Mouse (Mus musculus): ENCODE results near the gene Frmd4a. TPM values are rescaled to one million over a fixed set of nuclear protein-coding genes. Genes with fewer than 3 reads are reported as not detected.

Gene Frmd4a
- polyA plus RNA-seq, 1 experiment from 2014 or later = 33.0 TPM

DNA sequence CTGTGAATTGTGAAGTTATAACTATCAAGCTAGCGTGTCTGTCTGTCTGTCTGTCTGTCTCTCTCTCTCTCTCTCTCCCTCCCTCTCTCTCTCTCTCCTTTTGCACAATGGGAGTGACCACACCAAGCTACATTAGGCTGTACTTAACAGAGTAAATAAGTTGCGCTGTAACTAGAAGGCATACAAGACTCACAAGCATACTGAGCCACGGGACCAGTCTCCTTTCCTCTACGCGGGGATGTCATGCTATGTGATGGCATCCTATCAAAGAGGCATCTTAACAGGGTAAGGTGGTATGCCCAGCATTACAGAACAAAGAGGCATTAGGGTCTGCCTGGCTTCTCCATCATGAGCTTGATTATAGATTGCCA is 514.7 kb downstream of the Frmd4a start:
- no peak overlapping the region for H3K27ac ChIP-seq
- peaks cover 17% of the 10 kb centered on the region for H3K4me1 ChIP-seq
- no peak for DNase-seq (ENCODE audit: extremely low spot score, low spot score)
- H3K4me3 ChIP-seq = no peak overlapping the region
- peaks cover 73% of the 10 kb centered on the region for H3K36me3 ChIP-seq (replicated peaks)
- no peaks in the 10 kb centered on the region for H3K9me3 ChIP-seq
- WGBS = 96% methylated on average over 5 of the region's 5 CpGs
- no peaks in the 10 kb centered on the region for H3K27me3 ChIP-seq (ENCODE audit: poor library complexity, severe bottlenecking)

DNA sequence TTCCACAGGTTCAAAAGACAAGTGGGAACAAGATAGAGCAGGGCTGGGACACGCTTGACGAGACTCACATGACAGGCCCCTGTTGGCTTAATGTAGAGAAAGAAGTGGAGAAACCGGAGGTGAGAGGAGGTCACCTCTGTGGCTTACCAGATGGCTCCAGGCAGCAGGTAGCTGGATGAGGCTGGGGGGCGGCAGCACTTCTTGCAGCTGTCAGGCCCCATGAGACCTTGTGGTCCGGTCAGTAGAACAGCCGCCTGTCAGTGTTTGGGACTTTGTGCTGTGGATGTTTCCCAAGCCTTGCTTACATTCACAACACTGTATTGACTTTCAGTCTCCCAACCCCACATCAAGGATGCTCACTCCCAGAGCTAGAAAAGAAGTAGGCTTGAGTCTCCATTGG is 515.4 kb downstream of the Frmd4a start:
- H3K9me3 ChIP-seq = no peaks in the 10 kb centered on the region
- H3K36me3 ChIP-seq (replicated peaks) = peaks cover 79% of the 10 kb centered on the region
- H3K27ac ChIP-seq = no peak overlapping the region
- DNase-seq (ENCODE audit: extremely low spot score, low spot score) = no peak
- peaks cover 15% of the 10 kb centered on the region for H3K4me1 ChIP-seq
- H3K4me3 ChIP-seq = no peak overlapping the region
- WGBS = 91% methylated on average over 6 of the region's 6 CpGs
- H3K27me3 ChIP-seq (ENCODE audit: poor library complexity, severe bottlenecking) = no peaks in the 10 kb centered on the region

DNA sequence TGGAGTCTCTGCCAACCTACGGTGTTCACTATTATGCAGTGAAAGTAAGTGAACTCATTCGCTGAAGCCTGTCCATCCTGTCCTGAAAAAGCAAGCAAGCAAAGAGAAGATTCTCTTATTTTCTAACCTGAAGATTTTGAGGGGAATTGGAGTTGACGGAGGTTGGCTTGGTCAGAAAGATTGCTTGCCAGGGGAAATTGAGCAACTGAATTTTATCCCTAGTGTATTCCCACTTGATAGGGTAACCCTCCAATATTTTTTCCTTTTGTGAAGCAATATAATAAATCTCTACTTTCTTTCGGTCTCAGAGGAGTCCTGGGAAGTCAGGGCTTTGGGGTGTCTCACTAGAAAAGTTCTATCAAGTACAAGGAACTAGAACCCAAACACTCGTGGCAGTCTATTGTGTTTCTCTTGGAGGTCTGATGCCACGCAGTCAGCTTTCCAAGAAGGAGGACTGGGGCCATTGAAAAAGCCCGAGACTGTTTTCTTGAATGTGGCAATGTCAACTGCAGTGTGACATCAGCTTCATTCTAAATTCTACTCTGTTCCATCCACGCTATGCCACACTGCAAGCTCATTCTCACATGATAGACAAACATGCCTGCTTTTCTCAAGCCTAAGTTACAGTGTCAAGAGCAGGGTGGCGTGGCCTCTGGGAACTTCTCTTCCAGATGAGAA is 517.8 kb downstream of the Frmd4a start:
- 90% methylated on average over 9 of the region's 9 CpGs for WGBS
- no peak for DNase-seq (ENCODE audit: extremely low spot score, low spot score)
- peaks cover 84% of the 10 kb centered on the region for H3K36me3 ChIP-seq (replicated peaks)
- no peak overlapping the region for H3K27ac ChIP-seq
- no peak overlapping the region for H3K4me3 ChIP-seq
- peaks cover 23% of the 10 kb centered on the region for H3K4me1 ChIP-seq
- no peaks in the 10 kb centered on the region; the same call in 1 of the 2 replicates for H3K27me3 ChIP-seq (ENCODE audit: poor library complexity, severe bottlenecking)
- H3K9me3 ChIP-seq = no peaks in the 10 kb centered on the region

DNA sequence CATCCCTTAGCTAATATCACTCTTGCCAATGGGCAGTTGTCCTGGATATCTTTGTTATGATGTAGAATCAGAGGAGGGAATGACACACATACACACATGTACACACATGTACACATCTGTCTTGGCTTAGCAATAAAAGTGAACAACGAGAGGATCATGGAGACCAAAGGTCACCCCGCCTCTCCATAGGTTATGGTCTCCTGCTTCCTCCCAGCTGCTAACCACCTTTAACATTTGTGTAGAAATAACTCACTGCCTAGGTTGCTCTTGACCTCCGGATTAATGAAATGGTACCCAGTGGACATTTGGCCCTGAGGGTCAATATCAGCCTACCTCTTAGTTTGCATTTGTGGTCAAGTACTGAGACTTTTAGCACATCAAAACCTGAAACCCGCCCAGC is 523.8 kb downstream of the Frmd4a start:
- H3K4me1 ChIP-seq = peaks cover 76% of the 10 kb centered on the region
- H3K36me3 ChIP-seq (replicated peaks) = peaks cover 57% of the 10 kb centered on the region
- 49% methylated on average over 4 of the region's 4 CpGs for WGBS
- no peaks in the 10 kb centered on the region for H3K9me3 ChIP-seq
- H3K4me3 ChIP-seq = no peak overlapping the region
- H3K27me3 ChIP-seq (ENCODE audit: poor library complexity, severe bottlenecking) = no peaks in the 10 kb centered on the region; the same call in 1 of the 2 replicates
- no peak for DNase-seq (ENCODE audit: extremely low spot score, low spot score)
- peak overlapping the region; percentile 80 for H3K27ac ChIP-seq

DNA sequence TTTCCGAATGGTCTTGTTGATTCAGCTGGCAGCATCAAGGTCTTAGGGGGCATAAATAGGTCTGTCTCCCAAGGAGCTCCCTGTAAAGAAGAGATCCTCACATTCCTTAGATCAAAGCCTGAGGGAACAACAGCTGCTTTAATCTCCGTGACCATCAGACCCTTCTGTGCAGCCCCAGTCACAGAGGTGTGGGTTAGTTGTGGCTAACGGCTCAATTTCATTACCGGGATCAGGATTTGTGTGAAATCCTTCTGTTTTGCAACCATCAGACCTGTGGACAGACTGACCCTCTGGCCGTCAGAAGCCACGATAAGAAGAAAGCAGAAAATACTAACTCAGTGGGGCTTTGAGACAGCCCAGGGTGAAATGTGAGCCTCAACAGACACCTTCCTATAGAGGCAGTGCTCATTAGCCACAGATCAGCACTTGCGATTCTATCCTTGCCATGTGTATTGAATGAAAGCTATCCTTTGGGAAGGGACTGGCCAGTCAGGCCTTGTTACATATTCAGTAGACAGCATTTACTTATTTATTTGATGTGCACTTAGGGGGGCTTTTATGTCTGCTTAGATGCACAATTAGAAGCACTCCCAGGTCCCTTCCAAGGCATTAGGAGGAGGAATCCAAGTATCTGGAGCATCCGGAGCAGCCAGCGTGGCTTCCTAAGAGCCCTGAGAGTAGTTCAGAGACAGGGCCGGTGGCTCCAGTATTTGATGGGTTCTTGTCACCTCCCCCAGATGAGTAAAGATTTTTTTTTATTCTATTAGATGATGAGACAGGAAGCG is 524.5 kb downstream of the Frmd4a start:
- no peak for DNase-seq (ENCODE audit: extremely low spot score, low spot score)
- Histone ChIP-seq H3K4me1 (peaks cover 82% of the 10 kb centered on the region), H3K27ac (peak overlapping the region; percentile 80), H3K9me3 (no peaks in the 10 kb centered on the region), H3K27me3 (ENCODE audit: poor library complexity, severe bottlenecking) (no peaks in the 10 kb centered on the region; the same call in 1 of the 2 replicates), H3K36me3 (replicated peaks) (peaks cover 52% of the 10 kb centered on the region), H3K4me3 (no peak overlapping the region)
- WGBS = 24% methylated on average over 11 of the region's 11 CpGs

DNA sequence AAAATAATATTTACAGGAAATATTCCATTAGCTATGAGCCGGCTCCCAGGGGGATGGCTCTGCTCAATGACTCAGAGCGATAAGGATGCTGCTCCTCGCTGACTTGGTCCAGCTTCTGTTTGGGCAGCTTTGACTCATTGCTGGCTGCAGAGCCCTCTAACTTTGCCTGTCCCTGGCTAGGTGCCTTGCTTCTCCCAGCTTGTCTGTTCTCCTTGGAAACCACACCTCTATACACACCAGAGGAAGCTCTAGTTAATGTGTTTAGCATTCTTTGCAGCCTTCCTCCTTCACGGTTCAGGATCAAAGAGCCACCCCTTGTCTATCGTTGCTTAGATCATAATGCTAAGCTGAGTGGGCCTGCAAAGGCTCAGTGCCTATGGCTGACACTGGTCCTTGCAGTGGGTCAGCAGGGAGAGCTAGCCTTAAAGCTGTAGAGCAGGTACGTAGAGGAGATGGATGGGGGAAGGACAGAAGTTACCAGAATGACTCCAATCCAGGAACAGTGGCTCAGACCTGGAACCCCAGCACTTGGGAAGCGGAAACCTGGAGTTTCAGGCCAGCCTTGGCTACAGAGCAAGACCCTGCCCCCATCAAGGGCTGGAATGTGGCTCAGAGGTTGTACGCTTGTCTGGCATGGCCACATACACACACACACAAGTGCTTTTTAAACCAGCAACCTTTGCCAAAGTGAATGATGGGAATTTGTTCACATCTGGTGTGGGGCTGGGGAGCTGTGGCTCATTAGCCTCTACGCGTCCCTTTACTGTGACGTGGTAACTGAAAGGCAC is 525.3 kb downstream of the Frmd4a start:
- Histone ChIP-seq H3K9me3 (no peaks in the 10 kb centered on the region), H3K27ac (peak overlapping the region; percentile 80), H3K27me3 (ENCODE audit: poor library complexity, severe bottlenecking) (no peaks in the 10 kb centered on the region; the same call in 1 of the 2 replicates), H3K36me3 (replicated peaks) (peaks cover 45% of the 10 kb centered on the region), H3K4me3 (no peak overlapping the region), H3K4me1 (peaks cover 84% of the 10 kb centered on the region)
- DNase-seq (ENCODE audit: extremely low spot score, low spot score) = no peak
- 63% methylated on average over 11 of the region's 11 CpGs for WGBS

DNA sequence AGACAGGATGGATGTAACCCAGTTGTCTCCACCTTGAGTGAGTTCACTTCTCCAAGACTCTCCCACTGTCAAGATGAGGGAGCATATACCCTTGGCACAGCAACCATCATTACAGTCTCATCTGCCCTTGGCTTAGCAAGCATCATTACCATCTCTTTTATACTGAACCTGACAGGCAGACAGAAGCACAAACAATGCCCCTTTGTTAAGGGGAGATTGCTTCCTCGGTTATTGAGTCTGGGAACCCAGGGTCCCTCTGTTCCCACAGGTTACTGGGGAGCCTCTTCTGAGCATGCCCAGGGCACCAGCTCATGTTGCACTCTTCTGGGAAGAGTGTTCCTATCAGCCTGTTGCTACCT is 525.9 kb downstream of the Frmd4a start:
- 3% methylated on average over 1 of the region's 1 CpGs for WGBS
- DNase-seq (ENCODE audit: extremely low spot score, low spot score) = no peak
- peak overlapping the region; percentile 80 for H3K27ac ChIP-seq
- H3K36me3 ChIP-seq (replicated peaks) = peaks cover 39% of the 10 kb centered on the region
- no peak overlapping the region for H3K4me3 ChIP-seq
- no peaks in the 10 kb centered on the region; the same call in 1 of the 2 replicates for H3K27me3 ChIP-seq (ENCODE audit: poor library complexity, severe bottlenecking)
- peaks cover 80% of the 10 kb centered on the region for H3K4me1 ChIP-seq
- H3K9me3 ChIP-seq = no peaks in the 10 kb centered on the region

DNA sequence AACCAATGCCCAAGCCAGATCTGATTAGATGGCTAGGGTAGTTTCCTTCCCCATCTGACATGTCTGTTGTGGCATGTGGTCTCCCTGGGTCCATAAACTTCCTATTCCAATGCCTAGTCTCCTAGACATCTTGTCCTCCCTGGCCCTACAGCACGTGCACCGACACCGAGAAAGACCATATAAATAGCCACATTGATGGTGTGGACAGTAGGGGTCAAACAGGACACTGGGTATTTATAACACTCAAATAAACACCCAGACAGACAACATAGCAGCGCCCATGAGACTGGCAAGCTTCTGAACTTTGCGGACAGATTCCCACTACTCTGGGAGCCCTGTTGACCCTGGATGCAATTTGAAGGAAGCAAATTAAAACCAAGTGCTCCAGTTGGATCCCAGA is 526.8 kb downstream of the Frmd4a start:
- Histone ChIP-seq H3K36me3 (replicated peaks) (peaks cover 44% of the 10 kb centered on the region), H3K4me1 (peaks cover 75% of the 10 kb centered on the region), H3K27ac (peak overlapping the region; percentile 80)

DNA sequence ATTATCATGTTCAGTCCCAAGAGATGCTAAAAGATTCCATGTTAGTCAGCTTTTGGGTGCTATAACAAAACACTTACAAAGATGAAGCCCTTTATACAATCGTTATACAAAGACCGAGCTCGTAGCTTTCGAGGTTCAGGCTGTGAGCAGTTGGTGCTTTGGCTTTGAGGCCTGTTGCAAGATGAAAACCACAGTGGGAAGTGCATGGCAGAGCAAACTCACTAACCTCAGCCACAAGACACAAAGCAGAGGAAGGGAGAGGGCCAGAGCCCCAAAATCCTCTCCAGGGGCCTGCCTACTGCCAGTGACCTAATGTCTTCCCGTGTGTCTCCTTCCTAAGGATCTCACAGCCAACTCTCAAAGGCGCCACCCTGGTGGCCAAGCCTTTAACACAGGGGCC is 527.7 kb downstream of the Frmd4a start:
- H3K27me3 ChIP-seq (ENCODE audit: poor library complexity, severe bottlenecking) = no peaks in the 10 kb centered on the region
- no peak overlapping the region for H3K4me3 ChIP-seq
- H3K4me1 ChIP-seq = peaks cover 70% of the 10 kb centered on the region
- peaks cover 45% of the 10 kb centered on the region for H3K36me3 ChIP-seq (replicated peaks)
- WGBS = 94% methylated on average over 6 of the region's 6 CpGs
- DNase-seq (ENCODE audit: extremely low spot score, low spot score) = no peak
- H3K27ac ChIP-seq = peak overlapping the region; percentile 61; the same call in 1 of the 2 replicates
- H3K9me3 ChIP-seq = no peaks in the 10 kb centered on the region

More for the DNA sequence above, 526.8 kb downstream of the Frmd4a start:
- 86% methylated on average over 5 of the region's 5 CpGs for WGBS
- H3K9me3 ChIP-seq = no peaks in the 10 kb centered on the region
- no peak for DNase-seq (ENCODE audit: extremely low spot score, low spot score)
- H3K27me3 ChIP-seq (ENCODE audit: poor library complexity, severe bottlenecking) = no peaks in the 10 kb centered on the region; the same call in 1 of the 2 replicates
- no peak overlapping the region for H3K4me3 ChIP-seq

DNA sequence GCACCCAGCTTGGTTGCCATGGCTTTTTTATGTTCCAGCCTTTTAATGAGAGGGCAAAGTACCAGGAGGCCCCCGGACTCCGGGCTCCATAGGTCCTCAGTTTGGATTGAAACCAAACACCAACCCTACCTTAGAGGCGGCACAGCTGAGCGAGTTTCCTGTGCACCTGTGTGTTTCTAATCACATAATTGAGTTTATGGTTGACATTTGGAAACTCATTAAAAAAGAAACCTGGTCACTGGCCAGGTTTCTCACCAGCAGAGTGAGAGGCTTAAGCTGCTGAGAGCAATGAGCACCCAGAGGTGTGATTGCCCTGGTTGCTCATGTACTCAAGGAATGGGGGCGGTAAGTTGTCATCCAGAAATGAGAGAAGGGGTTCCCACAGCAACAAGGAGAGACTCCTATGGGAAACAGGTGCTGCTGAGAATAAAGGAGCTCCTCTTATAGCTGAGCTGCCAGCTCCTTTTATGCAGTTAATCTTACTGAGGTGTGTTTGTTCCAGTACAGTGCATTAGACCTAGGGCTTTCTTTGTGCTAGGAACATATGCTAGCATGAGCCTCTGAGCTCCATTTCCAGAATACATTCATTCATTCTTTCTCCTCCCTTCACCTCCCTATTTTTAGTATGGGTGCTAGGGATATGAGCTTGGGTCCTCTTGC is 529.6 kb downstream of the Frmd4a start:
- Histone ChIP-seq H3K4me3 (no peak overlapping the region), H3K27ac (no peak overlapping the region), H3K36me3 (replicated peaks) (peaks cover 59% of the 10 kb centered on the region), H3K4me1 (peaks cover 61% of the 10 kb centered on the region), H3K27me3 (ENCODE audit: poor library complexity, severe bottlenecking) (no peaks in the 10 kb centered on the region), H3K9me3 (no peaks in the 10 kb centered on the region)
- no peak for DNase-seq (ENCODE audit: extremely low spot score, low spot score)
- 78% methylated on average over 5 of the region's 5 CpGs for WGBS

DNA sequence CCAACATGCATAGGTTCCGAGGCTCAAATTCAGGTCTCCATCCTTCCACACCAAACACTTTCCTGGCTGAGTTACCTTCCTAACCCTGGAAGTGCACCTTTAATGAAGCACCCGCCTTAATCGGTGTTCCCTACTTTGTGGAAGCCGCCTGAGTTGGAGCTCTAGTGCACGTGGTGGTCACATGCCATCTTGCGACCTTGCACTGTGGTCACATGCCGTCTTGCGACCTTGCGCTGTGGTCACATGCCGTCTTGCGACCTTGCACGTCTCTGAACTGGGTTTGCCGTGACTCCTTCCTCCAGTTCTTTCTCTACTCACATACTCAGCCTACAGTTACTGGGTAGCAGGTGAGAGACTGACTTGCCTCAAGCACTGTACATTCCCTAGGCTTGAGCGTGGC is 531.8 kb downstream of the Frmd4a start:
- Histone ChIP-seq H3K36me3 (replicated peaks) (peaks cover 60% of the 10 kb centered on the region), H3K4me3 (no peak overlapping the region), H3K4me1 (peaks cover 40% of the 10 kb centered on the region), H3K9me3 (no peaks in the 10 kb centered on the region), H3K27ac (0 out of 2 replicates have a peak overlapping the region, but pooled peaks have one; percentile 22), H3K27me3 (ENCODE audit: poor library complexity, severe bottlenecking) (no peaks in the 10 kb centered on the region)
- no peak for DNase-seq (ENCODE audit: extremely low spot score, low spot score)
- WGBS = 90% methylated on average over 14 of the region's 14 CpGs

DNA sequence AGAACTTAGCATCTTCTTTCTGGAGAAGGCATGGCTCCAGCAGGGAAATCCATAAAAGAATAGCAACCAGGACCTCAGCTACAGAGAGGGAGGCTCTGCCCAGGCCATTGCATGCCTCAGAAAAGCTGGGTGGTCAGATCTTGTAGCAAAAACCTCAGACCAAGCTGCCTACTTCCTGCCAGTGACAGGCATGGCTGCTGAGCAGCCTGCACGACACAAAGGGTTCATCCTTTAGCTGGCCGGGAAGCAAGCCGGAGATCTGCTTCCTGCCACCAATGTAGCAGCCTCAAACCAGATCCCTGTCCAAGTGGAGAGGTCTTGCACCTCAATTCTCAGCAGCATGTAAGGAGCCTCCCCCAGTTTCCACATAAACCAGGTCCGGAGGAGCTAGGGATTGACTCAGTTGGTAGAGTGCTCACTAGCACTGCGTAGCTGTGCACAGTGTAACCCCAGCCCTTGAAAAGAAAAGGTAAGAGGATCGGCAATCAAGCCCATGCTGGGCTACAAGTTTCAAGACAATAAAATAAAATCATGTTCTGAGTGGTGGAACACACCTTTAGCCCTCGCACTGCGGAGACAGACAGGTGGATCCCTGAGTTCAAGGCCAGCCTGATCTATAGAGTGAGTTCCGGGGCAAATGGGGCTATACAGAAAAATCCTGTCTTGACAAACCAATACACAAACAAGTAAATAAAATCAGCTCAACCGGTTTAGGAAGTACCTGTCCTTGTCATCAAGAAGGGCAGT is 532.7 kb downstream of the Frmd4a start:
- H3K27ac ChIP-seq = 0 out of 2 replicates have a peak overlapping the region, but pooled peaks have one; percentile 22
- H3K36me3 ChIP-seq (replicated peaks) = peaks cover 52% of the 10 kb centered on the region
- no peaks in the 10 kb centered on the region for H3K27me3 ChIP-seq (ENCODE audit: poor library complexity, severe bottlenecking)
- DNase-seq (ENCODE audit: extremely low spot score, low spot score) = no peak
- H3K4me3 ChIP-seq = no peak overlapping the region
- peaks cover 39% of the 10 kb centered on the region for H3K4me1 ChIP-seq
- H3K9me3 ChIP-seq = no peaks in the 10 kb centered on the region
- 92% methylated on average over 10 of the region's 10 CpGs for WGBS

Data from forebrain, embryonic 10.5 days (tissue).